Mouse (Mus musculus) urinary bladder, adult 2 months (tissue): ENCODE measurements around the gene Olfr1246. TPM values are rescaled to one million over a fixed set of nuclear protein-coding genes. Genes with fewer than 3 reads are reported as not detected.
"Not testable (repeated sequence)": the region's sequence is repeated elsewhere in the genome, so short reads cannot be mapped to it uniquely, and the experiment has no call there.

Experiments used
- DNase-seq: peaks from one replicate; pipeline ENCODE4 v3.0.0; 2022; ENCODE audit warnings: low spot score
- polyA plus RNA-seq: library from polyadenylated mRNA; depleted of rRNA; stranded (reverse); fragments of >200 nt; gene quantifications from 2 replicates; pipeline ENCODE4 v1.2.3, GENCODE M21; 2012; rRNA removed

Gene Olfr1246
- polyA plus RNA-seq: not detected in 2 replicates

GRCm38 (mm10) chr2:89593057-89593456 is at the start of gene Olfr1246:
Olfr1246 (minus strand) TSS chr2:89593157.
- no peak for DNase-seq

GRCm38 (mm10) chr2:89634883-89635282 is 41.9 kb upstream of the Olfr1246 start, which contains the start of gene Olfr1249:
Olfr1249 (minus strand) TSS chr2:89634983.
- DNase-seq: no peak

- not testable (repeated sequence) for DNase-seq
Measured at GRCm38 (mm10) chr2:89618145-89618544, 25.2 kb upstream of the Olfr1246 start, which contains the start of gene Olfr1248. Olfr1248 (minus strand) TSS chr2:89618245.

- no peak for DNase-seq
Measured at GRCm38 (mm10) chr2:89614030-89614429, 21.1 kb upstream of the Olfr1246 start, which contains the start of gene Olfr1247. Olfr1247 (minus strand) TSS chr2:89614130.

- DNase-seq: no peak
Measured at GRCm38 (mm10) chr2:89578347-89578746, 14.6 kb downstream of the Olfr1246 start, which contains the start of gene Olfr1245. Olfr1245 (minus strand) TSS chr2:89578447.

GRCm38 (mm10) chr2:89562706-89563105 is 30.3 kb downstream of the Olfr1246 start:
- DNase-seq: not testable (repeated sequence)

- no peak for DNase-seq
Measured at GRCm38 (mm10) chr2:89544516-89544915, 48.4 kb downstream of the Olfr1246 start.

GRCm38 (mm10) chr2:89539923-89540322 is 53.0 kb downstream of the Olfr1246 start:
- no peak for DNase-seq

Other genes with a start within 250 kb of the Olfr1246 start
- gene Olfr1234, start 228.3 kb downstream of the Olfr1246 start, polyA plus RNA-seq: not detected in 2 replicates
- gene Olfr1238, start 183.5 kb downstream of the Olfr1246 start, polyA plus RNA-seq: not detected in 2 replicates
- not detected in 2 replicates for gene Olfr1239, start 172.8 kb downstream of the Olfr1246 start, polyA plus RNA-seq
- gene Olfr1240, start 150.2 kb downstream of the Olfr1246 start, polyA plus RNA-seq: not detected in 2 replicates
- not detected in 2 replicates for gene Olfr1241, start 106.0 kb downstream of the Olfr1246 start, polyA plus RNA-seq
- not detected in 2 replicates for gene Olfr1242, start 94.8 kb downstream of the Olfr1246 start, polyA plus RNA-seq
- not detected in 2 replicates for gene Olfr1243, start 61.7 kb downstream of the Olfr1246 start, polyA plus RNA-seq
- not detected in 2 replicates for gene Olfr1245, start 14.7 kb downstream of the Olfr1246 start, polyA plus RNA-seq
- not detected in 2 replicates for gene Olfr1247, start 21.0 kb upstream of the Olfr1246 start, polyA plus RNA-seq
- not detected in 2 replicates for gene Olfr1248, start 25.1 kb upstream of the Olfr1246 start, polyA plus RNA-seq
- gene Olfr1249, start 41.8 kb upstream of the Olfr1246 start, polyA plus RNA-seq: not detected in 2 replicates
- not detected in 2 replicates for gene Olfr1250, start 68.3 kb upstream of the Olfr1246 start, polyA plus RNA-seq
- not detected in 2 replicates for gene Olfr1251, start 78.8 kb upstream of the Olfr1246 start, polyA plus RNA-seq
- gene Olfr1252, start 131.9 kb upstream of the Olfr1246 start, polyA plus RNA-seq: not detected in 2 replicates
- gene Olfr1253, start 163.9 kb upstream of the Olfr1246 start, polyA plus RNA-seq: not detected in 2 replicates
- not detected in 2 replicates for gene Olfr1254, start 200.5 kb upstream of the Olfr1246 start, polyA plus RNA-seq
- gene Olfr1255, start 218.9 kb upstream of the Olfr1246 start, polyA plus RNA-seq: not detected in 2 replicates
- gene Olfr1256, start 248.4 kb upstream of the Olfr1246 start, polyA plus RNA-seq: not detected in 2 replicates